Mouse (Mus musculus) hindbrain, embryonic 13.5 days (tissue): ENCODE data around the gene Usp40. TPM values are rescaled to one million over a fixed set of nuclear protein-coding genes. Genes with fewer than 3 reads are reported as not detected.
"Not testable (repeated sequence)": the region's sequence is repeated elsewhere in the genome, so short reads cannot be mapped to it uniquely, and the experiment has no call there.

ENCODE experiments used
- ATAC-seq: fragments of 200-750 bp; cut with Nextera tagmentation; 2 replicates; pipeline ENCODE4 v1.8.0; 2017; ENCODE audit warnings: moderate TSS enrichment; ENCODE audit not compliant: low FRiP score
- H3K27ac ChIP-seq: fragments of 300-500 bp; sonication (generic); 2 replicates; pipeline ENCODE4 v1.5.1; 2015; ENCODE audit warnings: inconsistent platforms, mild to moderate bottlenecking, moderate library complexity
- H3K27me3 ChIP-seq: fragments of 300-500 bp; sonication (generic); 2 replicates; pipeline ENCODE4 v1.6.1; 2015; ENCODE audit warnings: mild to moderate bottlenecking, inconsistent platforms
- H3K36me3 ChIP-seq: fragments of 300-500 bp; sonication (generic); 2 replicates; pipeline ENCODE4 v1.6.1; 2015; ENCODE audit warnings: mild to moderate bottlenecking, inconsistent platforms
- H3K4me1 ChIP-seq: fragments of 300-500 bp; sonication (generic); replicated peaks from 2 replicates; pipeline ENCODE4 v1.6.1; 2015; ENCODE audit warnings: inconsistent platforms
- H3K4me2 ChIP-seq: fragments of 300-500 bp; sonication (generic); 2 replicates; pipeline ENCODE4 v1.6.1; 2015; ENCODE audit warnings: inconsistent platforms, mild to moderate bottlenecking, moderate library complexity
- H3K4me3 ChIP-seq: fragments of 300-500 bp; sonication (generic); 2 replicates; pipeline ENCODE4 v1.5.1; 2015; ENCODE audit warnings: mild to moderate bottlenecking, inconsistent platforms
- H3K9ac ChIP-seq: fragments of 300-500 bp; sonication (generic); 2 replicates; pipeline ENCODE4 v1.6.1; 2015; ENCODE audit warnings: mild to moderate bottlenecking, inconsistent platforms
- H3K9me3 ChIP-seq: fragments of 300-500 bp; sonication (generic); 2 replicates; pipeline ENCODE4 v1.6.1; 2016; ENCODE audit warnings: inconsistent platforms
- WGBS: fragments of 180-500 bp; shearing (Covaris S2); methylation state at CpG from one replicate; pipeline ENCODE4 v1.1.7; 2015; 5-methylcytosine and 5-hydroxymethylcytosine counted together
- polyA plus RNA-seq: library from polyadenylated mRNA; unstranded; fragments of >200 nt; fragmentation: Nextera tagmentation; extraction: Ambion mirVana; gene quantifications from 2 replicates; pipeline ENCODE4 v1.2.1, GENCODE M21; 2015

Gene Usp40
- polyA plus RNA-seq: 26.5 and 26.6 TPM in 2 replicates

DNA sequence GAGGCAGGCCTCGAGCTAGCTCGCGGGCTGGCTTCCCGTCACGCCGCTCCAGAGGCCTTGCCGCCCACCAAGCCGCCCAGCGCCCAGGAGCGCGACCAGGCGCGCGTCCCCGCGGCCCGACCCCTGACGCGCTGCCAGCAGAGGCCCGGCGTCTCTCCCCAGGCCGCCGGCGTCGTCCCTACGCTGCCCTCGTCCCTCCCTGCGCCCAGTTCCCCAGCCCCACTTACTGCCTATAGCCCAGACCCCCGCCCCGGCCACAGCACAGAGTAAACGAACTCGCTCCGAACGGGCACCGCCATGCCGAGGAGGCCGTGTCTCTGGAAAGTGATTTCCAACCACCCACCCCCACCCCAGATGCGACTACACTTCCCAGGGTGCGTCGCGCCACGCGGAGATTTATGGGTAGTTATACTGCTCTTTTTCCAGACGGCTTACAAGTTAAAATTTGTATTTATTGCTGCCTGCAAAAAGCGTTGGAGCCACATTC lies at the start of gene Usp40:
Gene Usp40 (minus strand): TSS at position 341 of the 487 bp plus-strand sequence.
- peak within 1 kb of the TSS; percentile 67 for H3K4me3 ChIP-seq
- H3K27me3 ChIP-seq: no peaks in the 10 kb centered on the region
- ATAC-seq: peak; percentile 97
- H3K9ac ChIP-seq: peak within 1 kb of the TSS; percentile 85
- WGBS: under 1% methylated on average over 45 of the region's 45 CpGs
- peak within 1 kb of the TSS; percentile 94 for H3K27ac ChIP-seq
- peaks cover 13% of the 10 kb centered on the region for H3K36me3 ChIP-seq
- H3K9me3 ChIP-seq: no peaks in the 10 kb centered on the region
- H3K4me1 ChIP-seq: peaks cover 19% of the 10 kb centered on the region
- H3K4me2 ChIP-seq: peak within 1 kb of the TSS; percentile 75

DNA sequence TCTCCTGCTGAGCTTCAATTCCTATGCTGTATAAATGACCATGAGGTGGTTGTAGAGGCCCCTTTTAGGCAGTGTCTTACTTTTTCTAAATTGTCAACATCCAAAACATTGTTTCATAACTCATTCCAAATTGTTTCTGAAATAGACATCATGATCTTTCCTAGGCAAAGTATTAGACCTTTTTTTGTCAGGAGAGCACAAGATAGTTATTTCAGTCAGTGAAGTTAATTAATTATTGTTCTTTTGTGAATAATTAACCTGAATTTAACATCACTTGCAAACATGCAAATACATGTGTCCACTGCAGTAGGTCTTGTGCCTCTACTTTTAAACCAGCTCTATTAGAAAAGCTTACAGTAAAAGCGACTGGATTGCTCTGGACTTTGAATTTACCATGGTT lies 46.7 kb upstream of the Usp40 start, which contains the start of gene Ugt1a10:
Gene Ugt1a10 (plus strand): TSS at position 301 of the 400 bp plus-strand sequence.
- H3K27ac ChIP-seq: no peak within 1 kb of the TSS
- WGBS: 89% methylated on average over 1 of the region's 1 CpGs
- H3K27me3 ChIP-seq: no peaks in the 10 kb centered on the region
- H3K4me3 ChIP-seq: no peak within 1 kb of the TSS
- H3K4me2 ChIP-seq: no peak within 1 kb of the TSS
- no peak for ATAC-seq
- H3K9ac ChIP-seq: no peak within 1 kb of the TSS
- no peaks in the 10 kb centered on the region for H3K36me3 ChIP-seq
- H3K4me1 ChIP-seq: no peaks in the 10 kb centered on the region
- no peaks in the 10 kb centered on the region for H3K9me3 ChIP-seq

DNA sequence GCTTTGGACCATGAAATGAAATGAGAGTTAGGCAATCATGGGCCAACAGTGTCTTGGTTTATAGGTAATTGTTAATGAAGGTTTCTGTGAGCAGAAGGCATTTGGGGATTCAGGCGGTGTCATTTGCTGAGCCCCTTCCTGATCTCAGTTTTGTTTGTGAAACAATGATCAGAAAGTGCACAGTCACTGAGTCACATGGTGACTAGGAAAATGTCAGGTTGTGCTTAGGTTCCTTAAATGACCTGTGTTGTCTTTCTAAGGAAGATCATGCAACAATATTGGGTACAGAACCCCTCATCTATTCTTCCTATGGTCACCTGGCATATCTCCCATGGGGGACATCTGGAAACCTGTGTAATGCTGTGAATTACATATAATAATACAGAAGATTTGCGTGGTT lies 39.1 kb upstream of the Usp40 start:
- H3K27me3 ChIP-seq, H3K4me3 ChIP-seq, H3K9me3 ChIP-seq, H3K27ac ChIP-seq, ATAC-seq, H3K4me1 ChIP-seq, H3K9ac ChIP-seq, H3K36me3 ChIP-seq, H3K4me2 ChIP-seq: not testable (repeated sequence)
- WGBS: 95% methylated on average over 2 of the region's 2 CpGs

DNA sequence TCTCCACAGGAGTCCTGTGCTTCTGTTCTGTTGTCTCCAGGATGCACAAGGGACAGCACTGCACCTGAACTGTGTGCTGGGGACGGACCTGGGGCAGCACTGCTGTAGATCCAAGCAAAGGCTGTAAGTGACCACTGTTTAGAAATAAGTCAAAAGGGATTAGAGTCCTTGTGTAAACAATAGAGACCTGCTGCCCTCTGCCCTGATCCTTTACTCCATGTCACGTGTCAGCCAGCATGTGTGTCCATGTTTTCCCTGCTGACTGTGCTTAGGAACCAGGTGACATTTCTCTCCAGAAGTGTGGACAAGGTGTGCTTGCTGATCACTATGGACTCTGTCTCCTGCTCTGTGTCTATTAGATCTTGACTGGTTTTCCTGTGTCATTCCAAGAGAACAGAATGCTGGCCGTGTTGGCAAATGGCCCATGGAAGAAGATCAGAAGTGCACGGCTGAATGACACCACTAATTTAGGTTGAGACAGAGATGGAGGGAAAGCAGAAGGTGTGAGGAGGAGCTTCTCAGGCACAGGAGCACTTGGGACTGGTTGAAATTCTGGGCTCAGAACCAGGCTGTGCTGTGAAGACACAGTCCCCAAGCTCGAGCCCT lies 36.6 kb upstream of the Usp40 start:
- H3K9ac ChIP-seq, ATAC-seq, H3K36me3 ChIP-seq, H3K4me3 ChIP-seq, H3K4me1 ChIP-seq, H3K4me2 ChIP-seq, H3K27me3 ChIP-seq, H3K9me3 ChIP-seq, H3K27ac ChIP-seq: not testable (repeated sequence)
- WGBS: 85% methylated on average over 4 of the region's 5 CpGs

DNA sequence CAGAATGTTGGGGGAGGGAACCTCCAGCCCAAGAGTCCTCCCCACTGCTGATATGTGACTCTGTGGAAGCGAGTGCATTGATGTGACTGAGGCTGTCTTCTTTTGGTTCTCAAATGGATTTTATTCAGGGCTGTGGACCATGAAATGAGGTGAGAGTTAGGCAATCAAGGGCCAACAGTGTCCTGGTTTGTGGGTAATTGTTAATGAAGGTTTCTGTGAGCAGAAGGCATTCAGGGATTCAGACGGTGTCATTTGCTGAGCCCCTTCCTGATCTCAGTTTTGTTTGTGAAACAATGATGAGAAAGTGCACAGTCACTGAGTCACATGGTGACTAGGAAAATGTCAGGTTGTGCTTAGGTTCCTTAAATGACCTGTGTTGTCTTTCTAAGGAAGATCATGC lies 34.7 kb upstream of the Usp40 start:
- not testable (repeated sequence) for H3K4me2 ChIP-seq, H3K27ac ChIP-seq, H3K27me3 ChIP-seq, H3K9ac ChIP-seq, ATAC-seq, H3K4me3 ChIP-seq, H3K36me3 ChIP-seq, H3K4me1 ChIP-seq, H3K9me3 ChIP-seq
- 68% methylated on average over 2 of the region's 2 CpGs for WGBS

DNA sequence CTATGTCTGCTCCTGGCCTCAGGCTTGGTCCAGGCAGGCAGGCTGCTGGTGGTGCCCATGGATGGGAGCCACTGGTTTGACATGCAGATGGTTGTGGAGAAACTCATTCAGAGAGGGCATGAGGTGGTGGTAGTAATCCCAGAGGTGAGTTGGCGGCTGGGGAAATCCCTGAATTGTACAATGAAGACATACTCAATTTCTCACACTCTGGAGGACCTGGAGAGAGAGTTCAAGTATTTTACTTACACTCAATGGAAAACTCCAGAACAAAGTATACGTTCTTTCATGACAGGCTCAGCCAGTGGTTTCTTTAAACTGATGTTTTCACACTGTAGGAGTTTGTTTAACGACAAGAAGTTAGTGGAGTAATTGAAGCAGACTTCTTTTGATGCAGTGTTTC lies 16.9 kb upstream of the Usp40 start:
- not testable (repeated sequence) for H3K27me3 ChIP-seq, H3K4me3 ChIP-seq, ATAC-seq, H3K9me3 ChIP-seq, H3K9ac ChIP-seq, H3K27ac ChIP-seq, H3K4me1 ChIP-seq, H3K4me2 ChIP-seq, H3K36me3 ChIP-seq
- WGBS: 85% methylated on average over 3 of the region's 3 CpGs

DNA sequence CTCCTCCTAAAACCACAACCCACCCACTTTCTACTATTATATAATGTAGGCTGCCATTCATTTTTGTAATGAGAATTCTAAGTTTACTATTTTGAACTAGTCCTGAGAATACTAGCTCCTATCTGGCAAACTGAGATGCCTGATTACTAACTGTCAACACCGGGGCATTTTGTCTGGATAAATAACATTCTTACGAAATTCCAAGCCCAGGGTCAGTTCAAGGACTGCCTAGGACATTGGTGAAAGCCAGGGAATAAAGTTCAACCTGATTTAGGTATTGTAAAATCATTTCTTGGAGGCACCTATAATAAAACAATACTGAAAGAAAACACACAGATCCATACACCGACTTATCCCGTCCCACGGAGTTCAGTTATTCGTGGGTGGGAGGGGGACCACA lies 7.0 kb upstream of the Usp40 start:
- Histone ChIP-seq H3K4me2 (no peak overlapping the region), H3K4me3 (no peak overlapping the region)
- 88% methylated on average over 6 of the region's 6 CpGs for WGBS

DNA sequence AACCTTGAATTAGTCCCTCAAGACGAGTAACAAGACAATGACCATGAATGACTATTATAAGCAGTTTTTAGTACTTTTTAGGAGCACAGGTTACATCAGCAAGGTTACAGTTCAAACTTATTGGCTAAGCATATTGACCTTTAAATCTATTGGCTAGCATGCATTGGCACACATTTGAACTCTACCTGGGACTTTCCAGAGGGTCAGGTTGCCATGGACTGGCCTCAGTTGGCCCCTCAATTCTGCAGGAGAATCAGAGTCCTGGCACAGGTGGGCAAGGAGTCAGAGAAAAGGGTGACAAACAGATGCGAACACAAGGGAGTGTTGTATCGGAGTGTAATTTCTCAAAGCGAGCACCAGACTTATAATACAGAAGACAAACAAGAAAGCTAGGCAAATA lies 6.3 kb upstream of the Usp40 start:
- no peak overlapping the region for H3K9ac ChIP-seq
- H3K4me1 ChIP-seq: no peaks in the 10 kb centered on the region
- 93% methylated on average over 4 of the region's 4 CpGs for WGBS
- no peaks in the 10 kb centered on the region for H3K27me3 ChIP-seq
- no peak overlapping the region for H3K4me3 ChIP-seq
- H3K4me2 ChIP-seq: no peak overlapping the region
- ATAC-seq: no peak
- H3K27ac ChIP-seq: no peak overlapping the region
- peaks cover 12% of the 10 kb centered on the region for H3K9me3 ChIP-seq
- H3K36me3 ChIP-seq: no peaks in the 10 kb centered on the region

More for the DNA sequence above, 7.0 kb upstream of the Usp40 start:
- H3K36me3 ChIP-seq: no peaks in the 10 kb centered on the region
- ATAC-seq: no peak
- H3K4me1 ChIP-seq: no peaks in the 10 kb centered on the region
- no peak overlapping the region for H3K9ac ChIP-seq
- H3K9me3 ChIP-seq: peaks cover 12% of the 10 kb centered on the region
- H3K27ac ChIP-seq: no peak overlapping the region
- no peaks in the 10 kb centered on the region for H3K27me3 ChIP-seq

DNA sequence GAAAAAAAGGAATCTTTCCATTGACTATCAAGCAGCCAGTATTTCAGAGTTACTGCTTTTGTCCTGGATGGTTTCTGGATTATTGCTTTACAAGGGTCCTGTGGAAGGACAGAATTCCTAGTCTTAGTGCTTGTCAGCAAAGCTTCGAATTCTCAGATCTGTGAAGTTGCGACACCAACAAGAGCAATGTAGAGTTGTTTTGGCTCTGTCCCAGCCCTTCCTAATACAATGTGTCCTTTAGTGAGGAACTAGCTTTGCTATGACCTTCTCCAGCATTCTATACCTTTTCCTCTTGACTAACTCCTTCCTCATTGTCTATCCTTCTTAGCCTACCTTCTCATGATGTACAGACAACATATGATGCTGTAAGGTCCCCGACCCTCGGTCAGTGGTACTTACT lies 5.8 kb upstream of the Usp40 start:
- no peaks in the 10 kb centered on the region for H3K4me1 ChIP-seq
- H3K4me2 ChIP-seq: no peak overlapping the region
- peaks cover 12% of the 10 kb centered on the region for H3K9me3 ChIP-seq
- H3K27me3 ChIP-seq: no peaks in the 10 kb centered on the region
- 95% methylated on average over 4 of the region's 4 CpGs for WGBS
- no peak overlapping the region for H3K27ac ChIP-seq
- no peak overlapping the region for H3K9ac ChIP-seq
- no peak for ATAC-seq
- H3K36me3 ChIP-seq: no peaks in the 10 kb centered on the region
- no peak overlapping the region for H3K4me3 ChIP-seq

DNA sequence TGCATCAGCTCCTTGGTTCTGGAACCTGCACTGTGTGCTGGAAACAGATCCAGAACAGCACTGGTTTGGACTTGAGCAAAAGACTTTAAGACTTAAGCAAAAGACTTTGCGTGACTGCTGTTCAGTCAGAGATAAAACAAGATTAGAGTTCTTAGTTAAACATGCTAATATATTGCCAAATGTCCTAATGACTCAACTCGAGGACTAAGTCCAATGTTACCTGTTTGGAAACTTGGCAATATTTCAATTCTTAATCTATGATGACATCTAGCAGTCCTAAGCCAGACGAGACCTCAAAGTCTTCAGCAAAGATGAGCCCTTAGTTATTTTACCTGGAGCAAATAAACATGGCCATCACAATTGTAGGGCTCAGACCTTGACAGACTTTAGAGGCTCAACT lies 5.4 kb upstream of the Usp40 start:
- H3K9me3 ChIP-seq: peaks cover 12% of the 10 kb centered on the region
- H3K4me1 ChIP-seq: no peaks in the 10 kb centered on the region; the same call in 1 of the 2 replicates
- H3K27ac ChIP-seq: no peak overlapping the region
- H3K27me3 ChIP-seq: no peaks in the 10 kb centered on the region
- no peak for ATAC-seq
- H3K4me2 ChIP-seq: no peak overlapping the region
- H3K36me3 ChIP-seq: no peaks in the 10 kb centered on the region
- H3K9ac ChIP-seq: no peak overlapping the region
- WGBS: 85% methylated on average over 3 of the region's 3 CpGs
- H3K4me3 ChIP-seq: no peak overlapping the region

DNA sequence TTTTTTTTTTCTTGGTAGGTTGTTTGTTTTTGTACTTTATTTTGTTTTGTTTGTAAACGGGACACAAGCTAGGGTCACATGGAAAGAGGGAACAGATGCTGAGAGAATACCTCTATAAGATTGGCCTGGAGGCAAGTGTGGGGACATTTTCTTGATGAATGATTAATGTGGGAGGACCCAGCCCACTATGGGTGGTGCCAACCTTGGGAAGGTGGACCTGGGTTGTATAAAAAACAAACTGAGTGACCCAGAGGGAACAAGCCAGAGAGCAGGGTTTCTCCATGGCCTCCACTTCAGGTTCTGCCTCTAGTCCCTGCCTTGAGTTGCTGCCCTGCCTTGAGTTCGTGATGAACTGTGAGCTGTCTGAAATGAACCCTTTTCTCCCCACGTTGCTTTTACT lies 1.2 kb upstream of the Usp40 start:
- no peak overlapping the region for H3K4me3 ChIP-seq
- H3K4me1 ChIP-seq: peaks cover 19% of the 10 kb centered on the region
- H3K36me3 ChIP-seq: 0 out of 2 replicates have a peak, but pooled peaks cover 5% of the 10 kb centered on the region
- no peak overlapping the region for H3K27ac ChIP-seq
- 73% methylated on average over 3 of the region's 3 CpGs for WGBS
- no peak for ATAC-seq
- H3K4me2 ChIP-seq: no peak overlapping the region
- no peaks in the 10 kb centered on the region for H3K27me3 ChIP-seq
- no peak overlapping the region for H3K9ac ChIP-seq
- peaks cover 4% of the 10 kb centered on the region; the same call in 1 of the 2 replicates for H3K9me3 ChIP-seq

DNA sequence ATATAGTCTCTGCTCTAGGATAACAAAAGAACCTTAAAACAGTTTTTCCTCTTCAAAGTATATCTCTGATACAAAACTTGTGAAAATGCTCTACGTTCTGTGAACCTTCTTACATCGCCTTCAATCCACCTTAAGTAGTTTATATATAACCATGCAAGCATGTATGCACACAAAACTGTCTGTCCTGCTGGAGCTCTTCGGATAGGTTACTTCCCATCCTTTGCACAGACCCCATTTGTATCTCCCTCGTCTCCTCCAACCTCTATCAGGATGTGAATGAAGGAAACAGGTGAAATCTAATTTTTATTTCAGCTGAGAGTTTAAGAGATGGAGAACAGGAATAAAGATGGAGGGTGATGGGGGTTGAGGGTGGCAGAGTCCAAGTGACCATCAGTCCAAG lies 384 bp upstream of the Usp40 start:
- Histone ChIP-seq H3K27me3 (no peaks in the 10 kb centered on the region), H3K9ac (peak overlapping the region; percentile 85), H3K36me3 (peaks cover 12% of the 10 kb centered on the region), H3K4me2 (peak overlapping the region; percentile 75), H3K4me3 (peak overlapping the region; percentile 67), H3K9me3 (no peaks in the 10 kb centered on the region), H3K4me1 (peaks cover 19% of the 10 kb centered on the region), H3K27ac (peak overlapping the region; percentile 94; the same call in 1 of the 2 replicates)
- WGBS: 50% methylated on average over 4 of the region's 4 CpGs
- ATAC-seq: peak; percentile 71

DNA sequence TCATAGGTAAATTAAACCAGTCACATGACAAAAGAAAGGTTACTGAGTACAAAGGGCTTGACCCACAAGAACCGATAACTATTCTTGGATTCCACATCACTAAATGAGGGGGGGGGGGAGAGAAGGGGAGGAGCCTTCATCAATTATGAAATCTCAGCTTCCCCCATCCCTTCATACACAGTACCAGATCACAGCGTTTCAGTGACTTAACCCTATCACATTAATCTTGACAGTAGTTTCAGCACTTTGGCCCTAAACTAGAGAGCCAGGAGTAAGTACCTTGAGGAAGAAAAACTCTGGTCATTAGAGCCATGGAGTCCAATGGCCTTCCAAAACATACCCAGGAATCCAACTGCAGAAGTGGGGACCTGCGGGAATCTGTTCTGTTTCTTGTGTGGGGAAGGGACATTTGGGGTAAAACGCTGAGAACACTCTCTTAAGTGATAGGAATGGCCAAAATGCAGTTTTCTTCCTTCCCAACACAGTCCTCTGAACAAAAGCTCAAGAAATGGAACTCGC lies 600 bp downstream of the Usp40 start:
- Histone ChIP-seq H3K4me2 (peak overlapping the region; percentile 75), H3K9ac (peak overlapping the region; percentile 85), H3K4me1 (peaks cover 19% of the 10 kb centered on the region), H3K9me3 (no peaks in the 10 kb centered on the region), H3K4me3 (peak overlapping the region; percentile 67), H3K36me3 (peaks cover 18% of the 10 kb centered on the region), H3K27me3 (no peaks in the 10 kb centered on the region), H3K27ac (peak overlapping the region; percentile 94)
- peak; percentile 64 for ATAC-seq
- WGBS: 4% methylated on average over 5 of the region's 5 CpGs
